Mouse (Mus musculus) heart, adult 2 months (tissue): Measurements from ENCODE around the gene Zfp445.
A peak's percentile ranks its signal among the peaks of the same experiment; 100 is the strongest.

ENCODE experiments used
- CTCF ChIP-seq: fragments of 200-600 bp; IDR thresholded peaks from 2 replicates; pipeline ENCODE4 v1.8.1; 2022; ENCODE audit warnings: antibody characterized with exemption, mild to moderate bottlenecking, moderate library complexity
- POLR2A ChIP-seq: fragments of 200-500 bp; IDR thresholded peaks from 2 replicates; pipeline ENCODE4 v1.6.1; 2011; ENCODE audit warnings: mild to moderate bottlenecking, low read depth, low read length, control low read depth; ENCODE audit not compliant: insufficient read depth

DNA sequence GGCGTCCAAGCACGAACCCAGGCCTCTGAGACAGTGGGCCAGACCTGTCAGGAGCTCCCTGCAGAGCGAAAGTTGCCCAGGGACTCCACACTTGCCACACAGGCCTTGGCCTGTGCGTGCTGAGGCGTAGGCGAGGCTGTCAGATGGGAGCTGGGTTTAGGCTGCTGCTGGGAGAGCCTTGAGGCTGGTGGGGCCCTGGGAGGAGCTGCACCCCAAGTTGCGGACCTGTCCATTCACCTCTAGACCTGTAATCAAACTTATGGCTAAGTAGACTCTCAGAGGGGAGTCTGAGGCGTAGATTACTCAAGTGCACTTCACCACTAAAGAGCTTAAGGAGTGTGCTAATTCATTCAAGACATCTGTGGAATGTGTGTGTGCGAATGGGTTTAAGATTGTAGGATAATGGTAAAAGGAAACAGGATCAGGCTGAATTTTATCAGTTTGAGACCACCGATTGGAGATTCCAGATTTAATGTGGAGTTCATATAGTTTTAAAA, 59.9 kb downstream of the Zfp445 start:
- no peak for TF ChIP-seq CTCF
- peak; percentile 30 for TF ChIP-seq POLR2A
